Mouse (Mus musculus) midbrain, embryonic 16.5 days (tissue): ENCODE measurements around the gene Mtmr4. TPM values are rescaled to one million over a fixed set of nuclear protein-coding genes. Genes with fewer than 3 reads are reported as not detected.
A peak's percentile ranks its signal among the peaks of the same experiment; 100 is the strongest.

Source experiments
- ATAC-seq: fragments of 200-750 bp; cut with Nextera tagmentation; 2 replicates; pipeline ENCODE4 v1.8.0; 2017; ENCODE audit warnings: moderate TSS enrichment
- H3K27ac ChIP-seq: fragments of 300-500 bp; sonication (generic); 2 replicates; pipeline ENCODE4 v1.5.1; 2014; ENCODE audit warnings: mild to moderate bottlenecking, low read length, mixed read lengths
- H3K27me3 ChIP-seq: fragments of 300-500 bp; sonication (generic); 2 replicates; pipeline ENCODE4 v1.6.1; 2014; ENCODE audit warnings: low read depth, low read length, mixed read lengths; ENCODE audit not compliant: control insufficient read depth, insufficient read depth
- H3K36me3 ChIP-seq: fragments of 300-500 bp; sonication (generic); 2 replicates; pipeline ENCODE4 v1.6.1; 2014; ENCODE audit warnings: mild to moderate bottlenecking, low read length, moderate library complexity, mixed read lengths; ENCODE audit not compliant: control insufficient read depth, insufficient read depth
- H3K4me1 ChIP-seq: fragments of 300-500 bp; sonication (generic); 2 replicates; pipeline ENCODE4 v1.6.1; 2014; ENCODE audit warnings: mild to moderate bottlenecking, low read length, mixed read lengths; ENCODE audit not compliant: control insufficient read depth, insufficient read depth
- H3K4me2 ChIP-seq: fragments of 300-500 bp; sonication (generic); 2 replicates; pipeline ENCODE4 v1.6.1; 2014; ENCODE audit warnings: mild to moderate bottlenecking, low read length, mixed read lengths
- H3K4me3 ChIP-seq: fragments of 300-500 bp; sonication (generic); 2 replicates; pipeline ENCODE4 v1.5.1; 2014; ENCODE audit warnings: low read depth, mild to moderate bottlenecking, low read length, moderate library complexity, mixed read lengths
- H3K9ac ChIP-seq: fragments of 300-500 bp; sonication (generic); 2 replicates; pipeline ENCODE4 v1.6.1; 2014; ENCODE audit warnings: low read depth, low read length, mixed read lengths
- H3K9me3 ChIP-seq: fragments of 300-500 bp; sonication (generic); replicated peaks from 2 replicates; pipeline ENCODE4 v1.6.1; 2014; ENCODE audit warnings: mild to moderate bottlenecking, low read length, mixed read lengths; ENCODE audit not compliant: control insufficient read depth, poor library complexity, severe bottlenecking
- WGBS: fragments of 180-500 bp; shearing (Covaris S2); extraction: QIAGEN DNeasy Blood & Tissue Kit; methylation state at CpG from one replicate; pipeline ENCODE4 v1.1.7; 2014; 5-methylcytosine and 5-hydroxymethylcytosine counted together
- polyA plus RNA-seq: library from polyadenylated mRNA; unstranded; fragments of >200 nt; fragmentation: Nextera tagmentation; extraction: Ambion mirVana; gene quantifications from 2 replicates; pipeline ENCODE4 v1.2.1, GENCODE M21; 2015

Gene Mtmr4
- polyA plus RNA-seq, 1 experiment from 2014 or later, result 54.5 TPM

DNA sequence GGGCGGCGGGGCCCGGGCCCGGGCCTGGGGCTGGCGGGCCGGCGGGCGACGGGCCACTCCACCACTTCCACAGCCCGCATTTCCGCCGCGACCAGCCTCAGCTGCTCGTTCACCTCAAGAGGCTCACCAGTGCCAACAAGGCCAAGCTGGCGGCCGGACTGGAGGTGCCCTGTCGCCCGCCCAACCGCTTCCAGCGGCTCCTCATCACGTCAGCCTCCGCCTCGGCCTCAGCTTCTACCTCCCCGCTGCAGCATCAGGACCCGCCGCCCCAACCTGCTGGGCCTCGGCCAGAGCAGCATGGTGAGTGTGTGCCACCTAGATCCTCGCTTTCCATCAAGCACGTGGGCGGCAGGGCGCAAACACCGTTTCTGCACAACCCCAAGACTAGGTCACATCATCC is 25.6 kb downstream of the Mtmr4 start:
- H3K9me3 ChIP-seq, result no peaks in the 10 kb centered on the region; the same call in 1 of the 2 replicates
- 94% methylated on average over 31 of the region's 32 CpGs for WGBS
- H3K4me1 ChIP-seq, result no peaks in the 10 kb centered on the region
- H3K4me2 ChIP-seq, result no peak overlapping the region
- ATAC-seq, result no peak
- no peak overlapping the region for H3K27ac ChIP-seq
- H3K36me3 ChIP-seq, result peaks cover 46% of the 10 kb centered on the region
- no peak overlapping the region for H3K4me3 ChIP-seq
- H3K9ac ChIP-seq, result no peak overlapping the region
- H3K27me3 ChIP-seq, result no peaks in the 10 kb centered on the region

DNA sequence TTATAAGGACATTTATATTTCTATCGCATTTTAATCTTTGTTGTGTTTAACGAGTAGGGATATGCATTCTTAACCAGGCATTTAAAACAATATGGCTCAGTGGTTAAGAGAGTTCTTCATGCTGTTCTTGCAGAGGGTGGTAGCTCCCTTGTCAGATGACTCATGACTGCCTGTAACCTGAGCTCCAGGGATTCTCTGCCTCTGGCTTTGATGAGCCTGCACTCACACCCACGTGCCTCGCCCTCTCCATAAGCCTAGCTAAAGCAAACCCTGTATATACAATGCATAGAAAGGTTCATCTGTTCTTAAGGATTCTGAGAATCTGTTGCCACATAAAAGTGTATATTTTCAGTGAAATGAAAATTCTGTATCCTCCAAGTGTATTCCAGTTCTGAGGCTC is 31.2 kb downstream of the Mtmr4 start:
- WGBS, result 87% methylated on average over 4 of the region's 4 CpGs
- ATAC-seq, result no peak
- Histone ChIP-seq H3K27me3 (no peaks in the 10 kb centered on the region), H3K4me2 (no peak overlapping the region), H3K9me3 (no peaks in the 10 kb centered on the region), H3K36me3 (peaks cover 14% of the 10 kb centered on the region; the same call in 1 of the 2 replicates), H3K27ac (no peak overlapping the region), H3K9ac (no peak overlapping the region), H3K4me1 (no peaks in the 10 kb centered on the region), H3K4me3 (no peak overlapping the region)

DNA sequence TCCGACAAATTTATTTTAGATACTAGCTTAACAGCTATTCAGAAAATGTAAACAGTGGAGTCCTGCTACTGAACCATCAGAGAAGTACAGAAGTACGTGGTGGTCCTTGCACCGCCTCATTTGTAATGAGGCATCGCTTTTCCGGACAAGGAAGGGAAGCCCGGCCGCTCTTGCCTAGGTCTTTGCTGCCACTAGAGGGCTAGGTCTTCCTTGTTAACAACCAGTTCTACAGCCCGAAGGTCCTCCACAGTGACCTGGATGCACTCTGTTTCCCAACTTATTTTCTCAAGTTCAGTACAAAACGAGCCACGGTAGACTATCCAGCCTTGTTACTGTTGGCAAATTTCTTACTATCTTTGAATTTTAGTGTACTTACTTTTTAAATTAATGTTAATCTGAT is 37.9 kb downstream of the Mtmr4 start:
- Histone ChIP-seq H3K9me3 (no peaks in the 10 kb centered on the region), H3K4me3 (no peak overlapping the region), H3K27ac (no peak overlapping the region), H3K27me3 (no peaks in the 10 kb centered on the region), H3K36me3 (no peaks in the 10 kb centered on the region; the same call in 1 of the 2 replicates), H3K4me1 (no peaks in the 10 kb centered on the region), H3K4me2 (no peak overlapping the region), H3K9ac (no peak overlapping the region)
- 33% methylated on average over 10 of the region's 10 CpGs for WGBS
- no peak for ATAC-seq

DNA sequence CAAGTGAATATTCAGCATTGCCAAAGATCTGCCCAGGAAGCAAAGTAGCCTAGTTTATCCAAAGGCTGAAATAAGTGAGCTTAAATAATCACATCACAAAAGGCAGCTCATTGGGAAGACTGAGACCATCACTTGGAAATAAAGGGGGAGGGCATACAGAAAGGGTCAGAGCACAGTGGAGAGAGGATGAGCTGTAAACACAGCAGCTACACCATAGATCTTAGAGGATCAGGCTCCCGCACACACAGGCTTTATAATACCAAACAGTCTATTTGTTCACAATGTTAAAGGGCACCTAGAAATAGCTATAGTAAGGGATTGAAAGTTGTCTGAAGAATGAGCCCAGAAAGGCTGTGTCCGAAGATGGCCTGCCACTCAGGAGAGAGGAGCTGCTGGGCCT is 46.8 kb downstream of the Mtmr4 start:
- WGBS, result 11% methylated on average over 2 of the region's 2 CpGs
- Histone ChIP-seq H3K27ac (no peak overlapping the region), H3K9ac (peak overlapping the region; percentile 77), H3K9me3 (no peaks in the 10 kb centered on the region), H3K36me3 (peaks cover 6% of the 10 kb centered on the region; the same call in 1 of the 2 replicates), H3K4me3 (peak overlapping the region; percentile 43), H3K27me3 (no peaks in the 10 kb centered on the region), H3K4me2 (peak overlapping the region; percentile 80), H3K4me1 (peaks cover 7% of the 10 kb centered on the region)
- ATAC-seq, result no peak

DNA sequence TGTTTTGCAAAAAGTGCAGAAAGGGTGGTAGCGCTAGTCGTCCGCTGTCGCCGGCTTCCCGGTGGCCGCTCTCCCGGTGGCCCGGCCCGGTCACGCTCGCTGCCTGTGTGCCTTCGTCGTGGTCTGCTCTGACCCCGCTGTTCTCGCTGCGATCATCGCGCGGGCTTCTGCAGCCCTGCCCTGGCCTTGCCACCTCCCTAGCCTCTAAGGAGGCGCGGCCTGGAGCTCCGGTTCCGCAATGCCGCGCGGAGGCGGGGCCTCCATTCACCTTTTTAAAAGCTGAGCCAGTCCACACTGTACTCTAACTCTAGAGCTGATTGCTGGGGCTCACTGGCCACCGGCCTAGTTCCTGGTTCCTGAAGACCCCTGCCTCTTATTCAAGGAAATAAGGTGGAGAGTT is 47.2 kb downstream of the Mtmr4 start:
- H3K9ac ChIP-seq, result peak overlapping the region; percentile 77
- no peaks in the 10 kb centered on the region for H3K9me3 ChIP-seq
- H3K36me3 ChIP-seq, result peaks cover 6% of the 10 kb centered on the region; the same call in 1 of the 2 replicates
- ATAC-seq, result 0 out of 2 replicates have a peak, but pooled peaks have one; percentile 25
- WGBS, result under 1% methylated on average over 29 of the region's 29 CpGs
- H3K27ac ChIP-seq, result no peak overlapping the region
- H3K4me2 ChIP-seq, result peak overlapping the region; percentile 80
- H3K4me3 ChIP-seq, result peak overlapping the region; percentile 43
- no peaks in the 10 kb centered on the region for H3K27me3 ChIP-seq
- peaks cover 7% of the 10 kb centered on the region for H3K4me1 ChIP-seq

DNA sequence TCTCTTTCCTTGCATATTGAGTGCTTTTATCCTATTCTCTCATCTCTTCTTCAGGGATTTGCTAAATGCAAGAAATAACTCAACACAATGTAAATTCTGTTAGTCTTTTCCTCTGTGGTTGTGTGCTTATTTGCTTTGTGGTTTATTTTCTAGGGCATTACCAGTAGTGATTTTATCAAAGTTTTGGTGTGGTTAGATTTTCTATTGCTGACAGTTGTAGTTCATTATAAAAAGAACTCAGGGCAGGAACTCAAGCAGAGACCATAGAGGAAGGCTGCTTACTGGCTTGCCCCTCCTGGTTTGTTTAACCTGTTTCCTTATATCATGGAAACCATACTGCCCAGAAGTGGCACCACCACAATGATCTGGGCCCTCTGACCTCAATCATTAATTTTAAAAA is 50.9 kb downstream of the Mtmr4 start:
- no peak for ATAC-seq

DNA sequence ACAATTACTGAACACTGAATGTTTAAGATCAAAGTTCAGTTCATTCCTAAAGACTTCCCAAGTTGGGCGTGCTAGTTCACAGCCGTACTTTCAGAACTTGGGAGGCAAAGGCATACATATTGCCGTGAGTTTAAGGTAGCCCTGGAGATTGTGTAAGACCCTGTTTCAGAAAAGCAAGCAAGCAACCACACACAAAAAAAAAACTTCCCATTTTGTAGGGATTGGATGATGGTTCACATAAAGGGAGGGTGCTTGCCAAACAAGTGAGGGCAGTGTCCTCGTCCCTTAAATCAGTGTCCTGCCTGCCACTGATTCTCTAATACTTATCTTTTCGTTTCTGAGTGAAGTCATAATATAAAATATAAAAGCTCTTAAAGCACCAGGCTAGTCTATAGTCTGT is 62.7 kb downstream of the Mtmr4 start:
- no peak for ATAC-seq
- Histone ChIP-seq H3K4me1 (no peaks in the 10 kb centered on the region), H3K27ac (no peak overlapping the region), H3K4me3 (no peak overlapping the region), H3K27me3 (no peaks in the 10 kb centered on the region), H3K4me2 (no peak overlapping the region), H3K9ac (no peak overlapping the region), H3K36me3 (no peaks in the 10 kb centered on the region), H3K9me3 (no peaks in the 10 kb centered on the region)
- WGBS, result 82% methylated on average over 5 of the region's 5 CpGs

More for the DNA sequence above, 50.9 kb downstream of the Mtmr4 start:
- H3K9ac ChIP-seq, result no peak overlapping the region
- no peak overlapping the region for H3K4me3 ChIP-seq
- H3K36me3 ChIP-seq, result 0 out of 2 replicates have a peak, but pooled peaks cover 3% of the 10 kb centered on the region
- peaks cover 7% of the 10 kb centered on the region for H3K4me1 ChIP-seq
- no peak overlapping the region for H3K27ac ChIP-seq
- no peak overlapping the region for H3K4me2 ChIP-seq
- H3K9me3 ChIP-seq, result no peaks in the 10 kb centered on the region
- H3K27me3 ChIP-seq, result no peaks in the 10 kb centered on the region

DNA sequence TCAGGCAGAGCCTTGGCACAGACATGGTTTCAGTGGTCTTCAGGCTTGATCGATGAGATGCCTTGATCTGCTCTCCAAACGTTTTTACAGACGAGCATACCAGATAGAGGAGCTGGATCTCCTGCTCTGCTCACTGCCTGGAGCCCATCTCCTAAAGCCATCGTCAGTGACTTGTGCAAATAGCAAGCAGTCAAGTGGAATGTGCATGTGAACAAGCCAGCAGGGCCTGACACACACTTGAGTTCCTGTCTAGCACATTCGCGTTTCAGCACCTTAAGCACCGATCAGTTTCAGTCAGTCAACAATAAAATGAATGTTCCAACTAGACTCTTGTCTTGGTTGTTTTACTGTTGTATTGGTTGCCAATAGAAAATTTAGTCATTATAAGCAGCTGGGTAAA is 67.3 kb downstream of the Mtmr4 start:
- H3K9me3 ChIP-seq, result no peaks in the 10 kb centered on the region
- peaks cover 4% of the 10 kb centered on the region; the same call in 1 of the 2 replicates for H3K27me3 ChIP-seq
- no peak overlapping the region for H3K27ac ChIP-seq
- peaks cover 8% of the 10 kb centered on the region for H3K4me1 ChIP-seq
- H3K36me3 ChIP-seq, result no peaks in the 10 kb centered on the region
- H3K4me2 ChIP-seq, result no peak overlapping the region
- ATAC-seq, result no peak
- no peak overlapping the region for H3K9ac ChIP-seq
- WGBS, result 69% methylated on average over 7 of the region's 7 CpGs
- H3K4me3 ChIP-seq, result no peak overlapping the region

DNA sequence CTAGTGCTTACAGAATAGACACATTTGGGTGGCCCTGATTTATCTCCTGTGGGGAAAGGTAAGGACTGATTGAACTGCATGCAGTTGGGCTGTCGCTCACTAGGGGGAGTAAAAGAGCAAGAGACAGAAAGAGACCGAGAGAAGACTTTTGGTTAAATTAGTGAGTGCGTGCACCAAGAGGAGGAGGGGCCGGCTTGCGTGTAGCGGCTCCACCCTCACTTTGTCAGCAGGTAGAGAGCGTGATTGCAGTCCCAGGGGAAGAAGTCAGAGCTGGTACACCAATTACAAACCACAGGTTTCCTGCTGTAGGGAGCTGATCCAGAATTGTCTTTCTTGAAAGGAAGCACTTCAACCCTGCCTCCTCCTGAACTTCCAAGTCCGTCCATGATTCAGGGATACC is 70.4 kb downstream of the Mtmr4 start, which contains the start of gene Rnf43:
Gene Rnf43 (plus strand): TSS at position 316 of the 400 bp plus-strand sequence.
- no peaks in the 10 kb centered on the region for H3K36me3 ChIP-seq
- peak within 1 kb of the TSS; percentile 39 for H3K4me3 ChIP-seq
- no peak within 1 kb of the TSS for H3K27ac ChIP-seq
- peaks cover 8% of the 10 kb centered on the region for H3K4me1 ChIP-seq
- WGBS, result under 1% methylated on average over 8 of the region's 8 CpGs
- peak within 1 kb of the TSS; percentile 81 for H3K4me2 ChIP-seq
- ATAC-seq, result peak; percentile 67; the same call in 1 of the 2 replicates
- H3K9me3 ChIP-seq, result no peaks in the 10 kb centered on the region
- no peak within 1 kb of the TSS; the same call in 1 of the 2 replicates for H3K9ac ChIP-seq
- H3K27me3 ChIP-seq, result peaks cover 4% of the 10 kb centered on the region; the same call in 1 of the 2 replicates
